Mouse (Mus musculus) cerebellum, postnatal 14 days (tissue): Measurements from ENCODE around the gene Rgs7.
A peak's percentile ranks its signal among the peaks of the same experiment; 100 is the strongest.

Experiments used
- DNase-seq, 2 experiments: peaks; one replicate each; pipeline ENCODE4 v3.0.0; 2021; ENCODE audit warnings: mixed read lengths in 2 of 2

Rgs7 gene

GRCm38 (mm10) chr1:175155469-175155868, 336.8 kb downstream of the Rgs7 start:
- no peak for DNase-seq

- DNase-seq: no peak
Measured at GRCm38 (mm10) chr1:175143051-175143450, 349.2 kb downstream of the Rgs7 start.

GRCm38 (mm10) chr1:175128525-175128924, 363.8 kb downstream of the Rgs7 start:
- DNase-seq: peak; percentile 63 to 78

GRCm38 (mm10) chr1:175124416-175124815, 367.9 kb downstream of the Rgs7 start:
- peak in 1 of 2 experiments; percentile 30 for DNase-seq

GRCm38 (mm10) chr1:175118904-175119555, 373.3 kb downstream of the Rgs7 start:
- peak; percentile 51 to 62 for DNase-seq

GRCm38 (mm10) chr1:175108270-175108860, 383.9 kb downstream of the Rgs7 start:
- no peak for DNase-seq

GRCm38 (mm10) chr1:175106315-175106714, 386.0 kb downstream of the Rgs7 start:
- no peak for DNase-seq

GRCm38 (mm10) chr1:175105426-175105825, 386.9 kb downstream of the Rgs7 start:
- DNase-seq: no peak

GRCm38 (mm10) chr1:175097014-175097413, 395.3 kb downstream of the Rgs7 start:
- DNase-seq: no peak

- DNase-seq: no peak
Measured at GRCm38 (mm10) chr1:175082104-175082503, 410.2 kb downstream of the Rgs7 start.

- DNase-seq: no peak
Measured at GRCm38 (mm10) chr1:175079819-175080608, 412.3 kb downstream of the Rgs7 start.

- no peak for DNase-seq
Measured at GRCm38 (mm10) chr1:175073500-175074232, 418.6 kb downstream of the Rgs7 start.

GRCm38 (mm10) chr1:175069758-175070290, 422.5 kb downstream of the Rgs7 start:
- DNase-seq: no peak

- peak in 1 of 2 experiments; percentile 37 for DNase-seq
Measured at GRCm38 (mm10) chr1:175049121-175049520, 443.2 kb downstream of the Rgs7 start.

- DNase-seq: peak; percentile 83 to 84
Measured at GRCm38 (mm10) chr1:175041167-175041817, 451.0 kb downstream of the Rgs7 start.

- no peak for DNase-seq
Measured at GRCm38 (mm10) chr1:175040038-175040437, 452.3 kb downstream of the Rgs7 start.

- DNase-seq: no peak
Measured at GRCm38 (mm10) chr1:175039567-175039966, 452.7 kb downstream of the Rgs7 start.

GRCm38 (mm10) chr1:175035461-175035860, 456.8 kb downstream of the Rgs7 start:
- DNase-seq: no peak

GRCm38 (mm10) chr1:175032015-175032414, 460.3 kb downstream of the Rgs7 start:
- no peak for DNase-seq

GRCm38 (mm10) chr1:175028716-175029204, 463.5 kb downstream of the Rgs7 start:
- peak in 1 of 2 experiments; percentile 29 for DNase-seq

GRCm38 (mm10) chr1:175028267-175028666, 464.0 kb downstream of the Rgs7 start:
- no peak for DNase-seq

GRCm38 (mm10) chr1:175025781-175026309, 466.5 kb downstream of the Rgs7 start:
- DNase-seq: no peak
